Mouse (Mus musculus) thymus, postnatal 25 days (tissue): ENCODE data around the gene Mtfr2.

Experiments
- DNase-seq: peaks from one replicate; pipeline ENCODE4 v3.0.0; 2022

The Mtfr2 gene

GRCm38 (mm10) chr10:20379071-20379735 lies 31.6 kb downstream of the Mtfr2 start:
- DNase-seq, result no peak

GRCm38 (mm10) chr10:20380798-20381197 lies 33.2 kb downstream of the Mtfr2 start:
- no peak for DNase-seq

- DNase-seq, result no peak
These were observed 33.8 kb downstream of the Mtfr2 start for GRCm38 (mm10) chr10:20381352-20381751.

GRCm38 (mm10) chr10:20382807-20383419 lies 35.3 kb downstream of the Mtfr2 start:
- no peak for DNase-seq

GRCm38 (mm10) chr10:20390568-20390967 lies 43.0 kb downstream of the Mtfr2 start:
- DNase-seq, result no peak

- DNase-seq, result no peak
These were observed 47.2 kb downstream of the Mtfr2 start for GRCm38 (mm10) chr10:20394815-20395214.

- DNase-seq, result no peak
These were observed 48.2 kb downstream of the Mtfr2 start for GRCm38 (mm10) chr10:20395778-20396177.

- DNase-seq, result no peak
These were observed 50.7 kb downstream of the Mtfr2 start for GRCm38 (mm10) chr10:20398224-20398623.

GRCm38 (mm10) chr10:20398641-20399390 lies 51.2 kb downstream of the Mtfr2 start:
- DNase-seq, result no peak

- DNase-seq, result no peak
These were observed 52.8 kb downstream of the Mtfr2 start for GRCm38 (mm10) chr10:20400406-20400805.

- DNase-seq, result no peak
These were observed 55.4 kb downstream of the Mtfr2 start for GRCm38 (mm10) chr10:20402941-20403340.

GRCm38 (mm10) chr10:20405471-20405870 lies 57.9 kb downstream of the Mtfr2 start:
- no peak for DNase-seq

- DNase-seq, result no peak
These were observed 60.8 kb downstream of the Mtfr2 start for GRCm38 (mm10) chr10:20408336-20408735.

- no peak for DNase-seq
These were observed 61.6 kb downstream of the Mtfr2 start for GRCm38 (mm10) chr10:20409181-20409580.
